Mouse (Mus musculus): ENCODE data around the gene I830077J02Rik. TPM values are rescaled to one million over a fixed set of nuclear protein-coding genes. Genes with fewer than 3 reads are reported as not detected.

Gene I830077J02Rik
- 3.5 TPM for total RNA-seq (2023)

GRCm38 (mm10) chr3:105932240-105933071, at the start of gene I830077J02Rik:
Gene I830077J02Rik, minus strand, starts transcription at chr3:105932664.

GRCm38 (mm10) chr3:105973411-105973810, 40.9 kb upstream of the I830077J02Rik start, which contains the start of gene Ovgp1:
Gene Ovgp1, plus strand, starts transcription at chr3:105973711.

GRCm38 (mm10) chr3:105959999-105960398, 27.5 kb upstream of the I830077J02Rik start, which contains the start of gene Atp5f1:
Gene Atp5f1, minus strand, starts transcription at chr3:105960099.

GRCm38 (mm10) chr3:105958974-105959580, 26.6 kb upstream of the I830077J02Rik start, which contains the start of gene Wdr77:
Gene Wdr77, plus strand, starts transcription at chr3:105959369.

Other genes with a start within 250 kb of the I830077J02Rik start
- gene Ddx20, start 245.1 kb downstream of the I830077J02Rik start, total RNA-seq (2023) = 26.0 TPM
- gene Inka2, start 228.1 kb downstream of the I830077J02Rik start, total RNA-seq (2023) = 1.9 TPM
- gene Rap1a, start 131.3 kb downstream of the I830077J02Rik start, total RNA-seq (2023) = 105 TPM
- gene Adora3, start 61.8 kb downstream of the I830077J02Rik start, total RNA-seq (2023) = not detected
- gene Tmigd3, start 61.8 kb downstream of the I830077J02Rik start, total RNA-seq (2023) = not detected
- gene Wdr77, start 26.7 kb upstream of the I830077J02Rik start, total RNA-seq (2023) = 46.4 TPM
- gene Atp5f1, start 27.4 kb upstream of the I830077J02Rik start, total RNA-seq (2023) = 136 TPM
- gene Ovgp1, start 41.0 kb upstream of the I830077J02Rik start, total RNA-seq (2023) = 10.5 TPM
- 1.8 TPM for gene Pifo, start 82.0 kb upstream of the I830077J02Rik start, total RNA-seq (2023)
- gene Chil5, start 100.2 kb upstream of the I830077J02Rik start, total RNA-seq (2023) = 2.4 TPM
- gene Chia1, start 180.6 kb upstream of the I830077J02Rik start, total RNA-seq (2023) = not detected
- gene Chil3, start 234.9 kb upstream of the I830077J02Rik start, total RNA-seq (2023) = 2.8 TPM

Measured in CD4-positive naive resting alpha-beta T cell, adult 76 days (primary cell).